Mouse (Mus musculus): Measurements from ENCODE around the gene Prdx2. TPM values are rescaled to one million over a fixed set of nuclear protein-coding genes. Genes with fewer than 3 reads are reported as not detected.

The Prdx2 gene
- polyA plus RNA-seq, 1 experiment = 432 TPM

DNA sequence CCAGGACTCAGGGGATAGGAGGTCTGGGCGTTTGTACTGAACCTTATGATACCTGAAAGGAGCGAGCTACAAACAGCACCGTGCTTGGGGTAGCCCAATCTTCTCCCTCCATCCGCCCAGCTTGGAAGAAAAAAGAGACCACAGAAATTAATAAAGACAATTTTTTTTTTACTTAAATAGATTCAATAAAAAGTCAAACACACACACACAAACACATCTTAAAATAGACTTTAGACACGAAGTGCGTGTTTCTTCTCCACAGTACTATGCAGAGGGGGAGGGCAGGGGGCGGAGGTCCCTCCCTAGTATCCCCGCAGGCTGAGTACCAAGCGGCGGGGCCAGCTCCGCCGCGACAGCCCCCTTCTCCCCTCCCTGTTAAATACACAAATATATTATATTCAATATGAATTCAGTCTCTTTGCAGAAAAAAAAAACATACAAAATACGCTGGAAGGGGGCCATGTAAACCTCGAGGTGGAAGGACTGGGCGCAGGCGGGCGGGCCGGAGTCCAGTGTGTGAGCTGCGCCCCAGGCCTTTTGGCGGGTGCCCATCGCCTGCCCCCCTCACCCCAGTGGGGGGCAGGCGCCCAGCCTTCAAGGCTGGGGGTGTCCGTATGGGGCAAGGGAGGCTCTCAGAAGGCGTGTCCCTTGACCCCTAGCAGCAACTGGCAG is 7.5 kb downstream of the Prdx2 start:
- H3ac ChIP-seq (ENCODE audit: control insufficient read depth, insufficient read length) = peak overlapping the region; percentile 64
- TF ChIP-seq USF1 (IDR thresholded peaks at IDR 0.05; ENCODE audit: low read depth) (no peak), MYOG (IDR thresholded peaks at IDR 0.05; ENCODE audit: control insufficient read depth in 1 of 3, insufficient read depth in 1 of 3, insufficient read length in 2 of 3, low read depth in 2 of 3) (no peak), POLR2A (IDR thresholded peaks at IDR 0.05; ENCODE audit: insufficient read length, low read depth) (no peak), SRF (IDR thresholded peaks at IDR 0.05; ENCODE audit: control insufficient read depth, insufficient read length, low read depth) (no peak), MYOD1 (IDR thresholded peaks at IDR 0.05; ENCODE audit: control insufficient read depth in 1 of 3, insufficient read length in 2 of 3, low read depth in 2 of 3) (no peak), POLR2AphosphoS2 (IDR thresholded peaks at IDR 0.05; ENCODE audit: insufficient read length, low read depth) (no peak), E2F4 (IDR thresholded peaks at IDR 0.05; ENCODE audit: insufficient read depth) (no peak), CEBPB (IDR thresholded peaks at IDR 0.05; ENCODE audit: insufficient read depth, poor library complexity, severe bottlenecking) (no peak), TCF3 (IDR thresholded peaks at IDR 0.05; ENCODE audit: insufficient read length, low read depth) (no peak), REST (IDR thresholded peaks at IDR 0.05; ENCODE audit: insufficient read depth, insufficient read length) (no peak), MAX (IDR thresholded peaks at IDR 0.05; ENCODE audit: low read depth) (no peak), TCF12 (IDR thresholded peaks at IDR 0.05; ENCODE audit: insufficient read depth, poor library complexity, severe bottlenecking) (no peak)
- H3K36me3 ChIP-seq (ENCODE audit: control insufficient read depth, insufficient read depth) = peaks cover 7% of the 10 kb centered on the region
- no peaks in the 10 kb centered on the region for H3K27me3 ChIP-seq (ENCODE audit: control insufficient read depth, insufficient read depth, insufficient read length)
- H3K79me2 ChIP-seq (ENCODE audit: control insufficient read depth, insufficient read depth) = peaks cover 18% of the 10 kb centered on the region
- H3K4me3 ChIP-seq = peak overlapping the region; percentile 92
- H3K4me2 ChIP-seq (ENCODE audit: low read depth) = peak overlapping the region; percentile 99

DNA sequence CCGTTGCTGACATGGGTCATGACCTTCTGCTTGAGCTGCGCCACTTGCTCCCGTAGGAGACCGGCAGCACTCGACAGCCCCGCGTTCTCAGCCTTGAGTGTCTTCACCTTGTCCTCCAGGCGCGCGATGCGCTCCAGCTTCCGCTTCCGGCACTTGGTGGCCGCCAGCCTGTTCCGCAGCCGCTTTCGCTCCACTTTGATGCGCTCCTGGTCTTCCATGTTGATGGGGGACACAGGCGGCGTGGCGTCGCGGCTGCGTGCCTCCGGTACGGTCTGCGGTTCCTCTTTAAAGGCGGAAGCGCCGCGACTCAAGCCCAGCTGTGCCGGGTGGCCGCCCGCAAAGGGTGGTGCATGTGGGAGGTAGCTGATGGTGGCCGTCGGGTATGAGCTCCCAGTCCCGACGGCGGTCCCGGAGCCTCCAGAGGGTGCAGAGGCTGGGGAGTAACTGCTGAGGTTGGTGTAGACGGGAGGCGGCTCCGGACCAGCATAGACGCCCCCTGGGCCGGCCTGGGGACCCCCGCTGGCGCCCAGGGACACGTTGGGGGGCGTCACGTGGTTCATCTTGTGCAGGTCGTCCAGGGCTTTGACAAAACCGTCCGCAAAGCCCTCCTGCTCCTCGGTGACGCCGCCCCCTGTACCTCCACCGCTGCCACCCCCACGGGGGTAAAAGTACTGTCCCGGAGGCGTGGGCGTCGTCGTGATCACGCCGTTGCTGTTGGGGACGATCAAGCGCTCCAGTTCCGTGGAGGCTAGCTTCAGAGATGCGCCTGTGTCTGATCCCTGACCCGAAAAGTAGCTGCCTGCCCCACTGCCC is 8.3 kb downstream of the Prdx2 start:
- TF ChIP-seq MAX (IDR thresholded peaks at IDR 0.05; ENCODE audit: low read depth) = no peak
- no peak for TF ChIP-seq REST (IDR thresholded peaks at IDR 0.05; ENCODE audit: insufficient read depth, insufficient read length)
- peak; percentile 74 for TF ChIP-seq POLR2A (IDR thresholded peaks at IDR 0.05; ENCODE audit: insufficient read length, low read depth)
- peak in 2 of 3 experiments; percentile 1 to 61 for TF ChIP-seq MYOD1 (IDR thresholded peaks at IDR 0.05; ENCODE audit: control insufficient read depth in 1 of 3, insufficient read length in 2 of 3, low read depth in 2 of 3)
- no peak for TF ChIP-seq TCF3 (IDR thresholded peaks at IDR 0.05; ENCODE audit: insufficient read length, low read depth)
- peak; percentile 36 for TF ChIP-seq USF1 (IDR thresholded peaks at IDR 0.05; ENCODE audit: low read depth)
- peak in 1 of 3 experiments; percentile 44 for TF ChIP-seq MYOG (IDR thresholded peaks at IDR 0.05; ENCODE audit: control insufficient read depth in 1 of 3, insufficient read depth in 1 of 3, insufficient read length in 2 of 3, low read depth in 2 of 3)
- TF ChIP-seq CEBPB (IDR thresholded peaks at IDR 0.05; ENCODE audit: insufficient read depth, poor library complexity, severe bottlenecking) = no peak
- TF ChIP-seq E2F4 (IDR thresholded peaks at IDR 0.05; ENCODE audit: insufficient read depth) = no peak
- TF ChIP-seq POLR2AphosphoS2 (IDR thresholded peaks at IDR 0.05; ENCODE audit: insufficient read length, low read depth) = peak; percentile 86
- TF ChIP-seq SRF (IDR thresholded peaks at IDR 0.05; ENCODE audit: control insufficient read depth, insufficient read length, low read depth) = peak; percentile 7
- no peak for TF ChIP-seq TCF12 (IDR thresholded peaks at IDR 0.05; ENCODE audit: insufficient read depth, poor library complexity, severe bottlenecking)
- peak overlapping the region; percentile 99 for H3K4me2 ChIP-seq (ENCODE audit: low read depth)
- H3K4me3 ChIP-seq = peak overlapping the region; percentile 92
- H3ac ChIP-seq (ENCODE audit: control insufficient read depth, insufficient read length) = peak overlapping the region; percentile 64
- H3K27me3 ChIP-seq (ENCODE audit: control insufficient read depth, insufficient read depth, insufficient read length) = no peaks in the 10 kb centered on the region
- H3K36me3 ChIP-seq (ENCODE audit: control insufficient read depth, insufficient read depth) = peaks cover 5% of the 10 kb centered on the region
- peaks cover 18% of the 10 kb centered on the region for H3K79me2 ChIP-seq (ENCODE audit: control insufficient read depth, insufficient read depth)

- TF ChIP-seq E2F4 (IDR thresholded peaks at IDR 0.05; ENCODE audit: insufficient read depth) (no peak), POLR2A (IDR thresholded peaks at IDR 0.05; ENCODE audit: insufficient read length, low read depth) (peak; percentile 94), POLR2AphosphoS2 (IDR thresholded peaks at IDR 0.05; ENCODE audit: insufficient read length, low read depth) (peak; percentile 96), MAX (IDR thresholded peaks at IDR 0.05; ENCODE audit: low read depth) (peak; percentile 96), TCF3 (IDR thresholded peaks at IDR 0.05; ENCODE audit: insufficient read length, low read depth) (no peak), SRF (IDR thresholded peaks at IDR 0.05; ENCODE audit: control insufficient read depth, insufficient read length, low read depth) (no peak), TCF12 (IDR thresholded peaks at IDR 0.05; ENCODE audit: insufficient read depth, poor library complexity, severe bottlenecking) (no peak), REST (IDR thresholded peaks at IDR 0.05; ENCODE audit: insufficient read depth, insufficient read length) (peak; percentile 33), MYOG (IDR thresholded peaks at IDR 0.05; ENCODE audit: control insufficient read depth in 1 of 3, insufficient read depth in 1 of 3, insufficient read length in 2 of 3, low read depth in 2 of 3) (peak in 1 of 3 experiments; percentile 41), USF1 (IDR thresholded peaks at IDR 0.05; ENCODE audit: low read depth) (no peak), CEBPB (IDR thresholded peaks at IDR 0.05; ENCODE audit: insufficient read depth, poor library complexity, severe bottlenecking) (no peak), MYOD1 (IDR thresholded peaks at IDR 0.05; ENCODE audit: control insufficient read depth in 1 of 3, insufficient read length in 2 of 3, low read depth in 2 of 3) (peak in 1 of 3 experiments; percentile 36)
- H3K4me2 ChIP-seq (ENCODE audit: low read depth) = peak within 1 kb of the TSS; percentile 99
- peak within 1 kb of the TSS; percentile 64 for H3ac ChIP-seq (ENCODE audit: control insufficient read depth, insufficient read length)
- no peaks in the 10 kb centered on the region for H3K27me3 ChIP-seq (ENCODE audit: control insufficient read depth, insufficient read depth, insufficient read length)
- peak within 1 kb of the TSS; percentile 92 for H3K4me3 ChIP-seq
- H3K36me3 ChIP-seq (ENCODE audit: control insufficient read depth, insufficient read depth) = no peaks in the 10 kb centered on the region
- H3K79me2 ChIP-seq (ENCODE audit: control insufficient read depth, insufficient read depth) = peaks cover 18% of the 10 kb centered on the region
These were observed 9.0 kb downstream of the Prdx2 start, which contains the start of gene Junb for GRCm38 (mm10) chr8:84978248-84978940. Gene Junb, minus strand, starts transcription at chr8:84978718.
